Mouse (Mus musculus) ES-E14 (cell line): ENCODE data around the gene Kcnab1.

ENCODE experiments used
- CHD2 ChIP-seq: IDR thresholded peaks from 2 replicates; pipeline ENCODE4 v1.6.1; 2014; ENCODE audit warnings: mild to moderate bottlenecking, low read depth, low read length, inconsistent platforms
- HCFC1 ChIP-seq: IDR thresholded peaks from 2 replicates; pipeline ENCODE4 v1.6.1; 2012; ENCODE audit warnings: low read length, inconsistent platforms, borderline replicate concordance; ENCODE audit not compliant: insufficient read depth
- MAFK ChIP-seq: IDR thresholded peaks from 2 replicates; pipeline ENCODE4 v1.6.1; 2014; ENCODE audit warnings: mild to moderate bottlenecking, low read depth, low read length, inconsistent platforms; ENCODE audit not compliant: insufficient read depth
- ZC3H11A ChIP-seq: IDR thresholded peaks from 2 replicates; pipeline ENCODE4 v1.6.1; 2012; ENCODE audit warnings: low read depth, mild to moderate bottlenecking, inconsistent platforms, low read length, borderline replicate concordance
- ZNF384 ChIP-seq: IDR thresholded peaks from 2 replicates; pipeline ENCODE4 v1.6.1; 2012; ENCODE audit warnings: low read depth, low read length, inconsistent platforms

DNA sequence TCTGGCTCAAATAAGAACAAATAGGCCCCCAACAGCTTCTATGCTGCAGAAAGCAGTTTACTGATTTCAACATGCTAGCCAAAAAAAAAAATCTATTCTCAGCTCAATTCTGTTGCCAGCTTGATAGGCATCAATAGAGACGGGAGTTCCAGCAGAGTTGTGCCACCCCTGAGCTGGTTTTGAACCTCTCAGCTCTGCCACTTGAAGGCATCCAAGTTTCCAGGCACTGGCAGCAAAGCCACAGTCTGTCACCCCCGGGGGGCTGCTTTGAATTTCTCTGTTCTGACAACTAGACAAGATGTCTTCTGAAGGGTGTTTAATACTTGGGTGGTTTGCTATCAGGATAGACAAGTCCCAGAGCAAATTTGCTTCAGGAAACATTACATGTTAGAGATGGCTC lies 104.5 kb downstream of the Kcnab1 start:
- TF ChIP-seq HCFC1 = no peak
- TF ChIP-seq ZC3H11A = no peak
- no peak for TF ChIP-seq CHD2
- TF ChIP-seq ZNF384 = no peak
- no peak for TF ChIP-seq MAFK
